Mouse (Mus musculus) heart, embryonic 15.5 days (tissue): ENCODE data around the gene Bcl2l11. TPM values are rescaled to one million over a fixed set of nuclear protein-coding genes. Genes with fewer than 3 reads are reported as not detected.
A peak's percentile ranks its signal among the peaks of the same experiment; 100 is the strongest.

ENCODE experiments used
- ATAC-seq: fragments of 200-750 bp; cut with Nextera tagmentation; replicated peaks from 2 replicates; pipeline ENCODE4 v1.8.0; 2017; ENCODE audit warnings: low read depth, moderate TSS enrichment; ENCODE audit not compliant: insufficient number of reproducible peaks, insufficient read depth, low FRiP score
- H3K27ac ChIP-seq: fragments of 300-500 bp; sonication (generic); 2 replicates; pipeline ENCODE4 v1.5.1; 2015; ENCODE audit warnings: mild to moderate bottlenecking, inconsistent platforms
- H3K27me3 ChIP-seq: fragments of 300-500 bp; sonication (generic); 2 replicates; pipeline ENCODE4 v1.6.1; 2015; ENCODE audit warnings: inconsistent platforms
- H3K36me3 ChIP-seq: fragments of 300-500 bp; sonication (generic); 2 replicates; pipeline ENCODE4 v1.6.1; 2015; ENCODE audit warnings: mild to moderate bottlenecking, inconsistent platforms
- H3K4me1 ChIP-seq: fragments of 300-500 bp; sonication (generic); replicated peaks from 2 replicates; pipeline ENCODE4 v1.6.1; 2015; ENCODE audit warnings: inconsistent platforms
- H3K4me2 ChIP-seq: fragments of 300-500 bp; sonication (generic); 2 replicates; pipeline ENCODE4 v1.6.1; 2015; ENCODE audit warnings: inconsistent platforms, mild to moderate bottlenecking, moderate library complexity
- H3K4me3 ChIP-seq: fragments of 300-500 bp; sonication (generic); 2 replicates; pipeline ENCODE4 v1.5.1; 2015; ENCODE audit warnings: mild to moderate bottlenecking, inconsistent platforms
- H3K9ac ChIP-seq: fragments of 300-500 bp; sonication (generic); 2 replicates; pipeline ENCODE4 v1.6.1; 2015; ENCODE audit warnings: mild to moderate bottlenecking, inconsistent platforms
- H3K9me3 ChIP-seq: fragments of 300-500 bp; sonication (generic); replicated peaks from 2 replicates; pipeline ENCODE4 v1.6.1; 2016; ENCODE audit warnings: inconsistent platforms
- WGBS: fragments of 180-500 bp; shearing (Covaris S2); methylation state at CpG from one replicate; pipeline ENCODE4 v1.1.7; 2015; ENCODE audit warnings: mixed read lengths; 5-methylcytosine and 5-hydroxymethylcytosine counted together
- polyA plus RNA-seq: library from polyadenylated mRNA; unstranded; fragments of >200 nt; fragmentation: Nextera tagmentation; extraction: Ambion mirVana; gene quantifications from 2 replicates; pipeline ENCODE4 v1.2.1, GENCODE M21; 2015

Bcl2l11 gene
- polyA plus RNA-seq, 1 experiment from 2014 or later: 21.0 TPM

GRCm38 (mm10) chr2:128158734-128159410 is 33.0 kb downstream of the Bcl2l11 start:
- 53% methylated on average over 17 of the region's 17 CpGs for WGBS
- H3K4me1 ChIP-seq: peaks cover 78% of the 10 kb centered on the region
- H3K27ac ChIP-seq: peak overlapping the region; percentile 48; the same call in 1 of the 2 replicates
- no peaks in the 10 kb centered on the region for H3K27me3 ChIP-seq
- no peaks in the 10 kb centered on the region for H3K9me3 ChIP-seq
- no peak overlapping the region for H3K4me2 ChIP-seq
- no peak overlapping the region for H3K4me3 ChIP-seq
- no peak overlapping the region for H3K9ac ChIP-seq
- H3K36me3 ChIP-seq: 0 out of 2 replicates have a peak, but pooled peaks cover 5% of the 10 kb centered on the region
- ATAC-seq: no peak

- no peak overlapping the region for H3K27ac ChIP-seq
- no peak overlapping the region for H3K4me3 ChIP-seq
- no peak overlapping the region for H3K4me2 ChIP-seq
- no peaks in the 10 kb centered on the region for H3K27me3 ChIP-seq
- H3K9ac ChIP-seq: no peak overlapping the region
- H3K4me1 ChIP-seq: peaks cover 70% of the 10 kb centered on the region
- H3K36me3 ChIP-seq: 0 out of 2 replicates have a peak, but pooled peaks cover 5% of the 10 kb centered on the region
- H3K9me3 ChIP-seq: no peaks in the 10 kb centered on the region
- WGBS: 45% methylated on average over 7 of the region's 7 CpGs
- no peak for ATAC-seq
Observed at GRCm38 (mm10) chr2:128159619-128160125, 33.8 kb downstream of the Bcl2l11 start.

- Histone ChIP-seq H3K36me3 (0 out of 2 replicates have a peak, but pooled peaks cover 5% of the 10 kb centered on the region), H3K4me2 (no peak overlapping the region), H3K4me3 (no peak overlapping the region), H3K9me3 (no peaks in the 10 kb centered on the region), H3K27ac (no peak overlapping the region), H3K9ac (no peak overlapping the region), H3K4me1 (peaks cover 45% of the 10 kb centered on the region), H3K27me3 (no peaks in the 10 kb centered on the region)
- 56% methylated on average over 8 of the region's 8 CpGs for WGBS
- ATAC-seq: no peak
Observed at GRCm38 (mm10) chr2:128163177-128163576, 37.3 kb downstream of the Bcl2l11 start.

GRCm38 (mm10) chr2:128166623-128167423 is 41.0 kb downstream of the Bcl2l11 start:
- H3K9ac ChIP-seq: no peak overlapping the region
- peak; percentile 53; the same call in 1 of the 2 replicates for ATAC-seq
- no peak overlapping the region for H3K4me2 ChIP-seq
- no peak overlapping the region for H3K4me3 ChIP-seq
- 36% methylated on average over 13 of the region's 13 CpGs for WGBS
- H3K4me1 ChIP-seq: peaks cover 23% of the 10 kb centered on the region
- no peaks in the 10 kb centered on the region for H3K9me3 ChIP-seq
- peak overlapping the region; percentile 51 for H3K27ac ChIP-seq
- H3K36me3 ChIP-seq: no peaks in the 10 kb centered on the region
- no peaks in the 10 kb centered on the region for H3K27me3 ChIP-seq

GRCm38 (mm10) chr2:128167930-128168329 is 42.1 kb downstream of the Bcl2l11 start:
- peaks cover 19% of the 10 kb centered on the region for H3K4me1 ChIP-seq
- H3K36me3 ChIP-seq: no peaks in the 10 kb centered on the region
- H3K9ac ChIP-seq: no peak overlapping the region
- H3K9me3 ChIP-seq: no peaks in the 10 kb centered on the region
- 93% methylated on average over 12 of the region's 12 CpGs for WGBS
- H3K4me3 ChIP-seq: no peak overlapping the region
- no peaks in the 10 kb centered on the region for H3K27me3 ChIP-seq
- H3K4me2 ChIP-seq: no peak overlapping the region
- no peak for ATAC-seq
- H3K27ac ChIP-seq: no peak overlapping the region

- Histone ChIP-seq H3K9ac (no peak overlapping the region), H3K27ac (no peak overlapping the region), H3K9me3 (no peaks in the 10 kb centered on the region), H3K27me3 (no peaks in the 10 kb centered on the region), H3K36me3 (no peaks in the 10 kb centered on the region), H3K4me1 (peaks cover 22% of the 10 kb centered on the region), H3K4me3 (no peak overlapping the region), H3K4me2 (no peak overlapping the region)
- 72% methylated on average over 5 of the region's 5 CpGs for WGBS
- no peak for ATAC-seq
Observed at GRCm38 (mm10) chr2:128169486-128169885, 43.6 kb downstream of the Bcl2l11 start.

- 55% methylated on average over 11 of the region's 11 CpGs for WGBS
- no peak overlapping the region for H3K4me2 ChIP-seq
- ATAC-seq: no peak
- H3K27ac ChIP-seq: no peak overlapping the region
- peaks cover 22% of the 10 kb centered on the region for H3K4me1 ChIP-seq
- no peaks in the 10 kb centered on the region for H3K9me3 ChIP-seq
- H3K36me3 ChIP-seq: no peaks in the 10 kb centered on the region
- no peak overlapping the region for H3K4me3 ChIP-seq
- no peaks in the 10 kb centered on the region for H3K27me3 ChIP-seq
- H3K9ac ChIP-seq: no peak overlapping the region
Observed at GRCm38 (mm10) chr2:128169972-128170371, 44.1 kb downstream of the Bcl2l11 start.

- Histone ChIP-seq H3K4me1 (peaks cover 22% of the 10 kb centered on the region), H3K27ac (no peak overlapping the region), H3K9me3 (no peaks in the 10 kb centered on the region), H3K4me3 (no peak overlapping the region), H3K4me2 (no peak overlapping the region), H3K36me3 (no peaks in the 10 kb centered on the region), H3K9ac (no peak overlapping the region), H3K27me3 (no peaks in the 10 kb centered on the region)
- no peak for ATAC-seq
- 90% methylated on average over 3 of the region's 3 CpGs for WGBS
Observed at GRCm38 (mm10) chr2:128170614-128171013, 44.8 kb downstream of the Bcl2l11 start.

- Histone ChIP-seq H3K4me3 (no peak overlapping the region), H3K4me1 (peaks cover 23% of the 10 kb centered on the region)
- ATAC-seq: no peak
Observed at GRCm38 (mm10) chr2:128172266-128172665, 46.4 kb downstream of the Bcl2l11 start.

GRCm38 (mm10) chr2:128174176-128174575 is 48.3 kb downstream of the Bcl2l11 start:
- no peak overlapping the region for H3K27ac ChIP-seq
- H3K9me3 ChIP-seq: no peaks in the 10 kb centered on the region
- H3K27me3 ChIP-seq: no peaks in the 10 kb centered on the region
- no peak overlapping the region for H3K4me2 ChIP-seq
- H3K4me1 ChIP-seq: peaks cover 40% of the 10 kb centered on the region
- 52% methylated on average over 5 of the region's 5 CpGs for WGBS
- no peak overlapping the region for H3K9ac ChIP-seq
- no peak overlapping the region for H3K4me3 ChIP-seq
- no peaks in the 10 kb centered on the region for H3K36me3 ChIP-seq
- no peak for ATAC-seq

More at GRCm38 (mm10) chr2:128172266-128172665, 46.4 kb downstream of the Bcl2l11 start:
- Histone ChIP-seq H3K36me3 (no peaks in the 10 kb centered on the region), H3K27ac (no peak overlapping the region), H3K4me2 (no peak overlapping the region), H3K9me3 (no peaks in the 10 kb centered on the region), H3K9ac (no peak overlapping the region), H3K27me3 (no peaks in the 10 kb centered on the region)
- 84% methylated on average over 5 of the region's 5 CpGs for WGBS

- Histone ChIP-seq H3K27ac (no peak overlapping the region), H3K36me3 (no peaks in the 10 kb centered on the region), H3K27me3 (no peaks in the 10 kb centered on the region), H3K9ac (no peak overlapping the region), H3K9me3 (no peaks in the 10 kb centered on the region), H3K4me1 (peaks cover 44% of the 10 kb centered on the region), H3K4me2 (no peak overlapping the region), H3K4me3 (no peak overlapping the region)
- 60% methylated on average over 9 of the region's 9 CpGs for WGBS
- ATAC-seq: no peak
Observed at GRCm38 (mm10) chr2:128174604-128175342, 48.9 kb downstream of the Bcl2l11 start.
